8 mouse cellular contexts compared by ENCODE assay signal in genomic region chr1:172046938-172047337, GRCm38 (mm10). TPM values are rescaled to one million over a fixed set of nuclear protein-coding genes. Genes with fewer than 3 reads are reported as not detected.
DNase-seq lines count a peak whose midpoint lies in the region; ATAC-seq lines count a peak whose summit lies in the region.

No protein-coding gene starts in this region.

- H3K36me3 ChIP-seq in forebrain, embryonic 15.5 days = no peaks in the 10 kb centered on the region
- no peaks in the 10 kb centered on the region for H3K36me3 ChIP-seq in hindbrain, embryonic 12.5 days
- no peaks in the 10 kb centered on the region for H3K36me3 ChIP-seq in midbrain, embryonic 13.5 days

- peak; percentile 63 to 78 for DNase-seq in right cerebral cortex, postnatal 10 days (ENCODE audit: low spot score in 2 of 2)
- DNase-seq in right cerebral cortex, adult 18-20 months = no peak
- DNase-seq in cerebellum, adult 11-12 months = peak; percentile 33
- DNase-seq in left cerebral cortex, postnatal 25 days (ENCODE audit: low spot score in 2 of 2) = peak; percentile 63 to 64
- DNase-seq in spleen, postnatal 4 days (ENCODE audit: low spot score in 2 of 2) = peak; percentile 54 to 85

- peak; percentile 48 for ATAC-seq in forebrain, embryonic 15.5 days (replicated peaks)
- no peak for ATAC-seq in hindbrain, embryonic 12.5 days (ENCODE audit: low FRiP score)
- peak; percentile 22 for ATAC-seq in midbrain, embryonic 13.5 days

- no peaks in the 10 kb centered on the region for H3K27me3 ChIP-seq in forebrain, embryonic 15.5 days
- H3K27me3 ChIP-seq in hindbrain, embryonic 12.5 days = peaks cover 6% of the 10 kb centered on the region
- 0 out of 2 replicates have a peak, but pooled peaks cover 5% of the 10 kb centered on the region for H3K27me3 ChIP-seq in midbrain, embryonic 13.5 days

- peak overlapping the region; percentile 90 for H3K27ac ChIP-seq in forebrain, embryonic 15.5 days (replicated peaks)
- H3K27ac ChIP-seq in hindbrain, embryonic 12.5 days = peak overlapping the region; percentile 94
- peak overlapping the region; percentile 87; the same call in 1 of the 2 replicates for H3K27ac ChIP-seq in midbrain, embryonic 13.5 days

- 14% methylated on average over 5 of the region's 5 CpGs for WGBS in forebrain, embryonic 15.5 days
- WGBS in hindbrain, embryonic 12.5 days = 9% methylated on average over 5 of the region's 5 CpGs
- 9% methylated on average over 5 of the region's 5 CpGs for WGBS in midbrain, embryonic 13.5 days

- H3K4me3 ChIP-seq in forebrain, embryonic 15.5 days = no peak overlapping the region
- H3K4me3 ChIP-seq in hindbrain, embryonic 12.5 days = no peak overlapping the region
- no peak overlapping the region for H3K4me3 ChIP-seq in midbrain, embryonic 13.5 days (replicated peaks)

- H3K9ac ChIP-seq in forebrain, embryonic 15.5 days (replicated peaks) = no peak overlapping the region
- no peak overlapping the region for H3K9ac ChIP-seq in hindbrain, embryonic 12.5 days
- H3K9ac ChIP-seq in midbrain, embryonic 13.5 days (replicated peaks) = 0 out of 2 replicates have a peak overlapping the region, but pooled peaks have one; percentile 19

- no peaks in the 10 kb centered on the region for H3K9me3 ChIP-seq in forebrain, embryonic 15.5 days
- no peaks in the 10 kb centered on the region for H3K9me3 ChIP-seq in hindbrain, embryonic 12.5 days (replicated peaks)
- no peaks in the 10 kb centered on the region for H3K9me3 ChIP-seq in midbrain, embryonic 13.5 days

- H3K4me1 ChIP-seq in forebrain, embryonic 15.5 days = peaks cover 26% of the 10 kb centered on the region
- peaks cover 28% of the 10 kb centered on the region for H3K4me1 ChIP-seq in hindbrain, embryonic 12.5 days
- peaks cover 28% of the 10 kb centered on the region for H3K4me1 ChIP-seq in midbrain, embryonic 13.5 days (replicated peaks)

- intact Hi-C loops in left cerebral cortex, postnatal 25 days (cut with DNase I) = loop anchor here (5.0 kb wide), 2 partner anchors 80 to 265 kb away; partner anchors contain the start of gene Pex19

- H3K4me2 ChIP-seq in forebrain, embryonic 15.5 days (replicated peaks) = no peak overlapping the region
- H3K4me2 ChIP-seq in hindbrain, embryonic 12.5 days (replicated peaks) = peak overlapping the region; percentile 29
- H3K4me2 ChIP-seq in midbrain, embryonic 13.5 days (replicated peaks) = no peak overlapping the region

RNA-seq across cellular contexts. Expression of gene Nhlh1, which starts 10.4 kb away (rescaled TPM):
- 3.9 and 4.6 TPM in 2 replicates for polyA plus RNA-seq in forebrain, embryonic 15.5 days (2015; fragmentation: Nextera tagmentation; extraction: Ambion mirVana)
- 14.5 and 15.3 TPM in 2 replicates for polyA plus RNA-seq in hindbrain, embryonic 12.5 days (2016; fragmentation: Nextera tagmentation; extraction: Ambion mirVana)
- total RNA-seq in left cerebral cortex, postnatal 25 days (2021) = under 1 TPM; 0.23 to 0.64 TPM
- 7.7 and 8.9 TPM in 2 replicates for polyA plus RNA-seq in midbrain, embryonic 13.5 days (2015; fragmentation: Nextera tagmentation; extraction: Ambion mirVana)

RNA-seq across cellular contexts. Expression of gene Vangl2, which starts 18.7 kb away (rescaled TPM):
- 48.0 and 51.5 TPM in 2 replicates for polyA plus RNA-seq in forebrain, embryonic 15.5 days (2015; fragmentation: Nextera tagmentation; extraction: Ambion mirVana)
- 60.4 and 68.6 TPM in 2 replicates for polyA plus RNA-seq in hindbrain, embryonic 12.5 days (2016; fragmentation: Nextera tagmentation; extraction: Ambion mirVana)
- 10 to 100 TPM; 13.3 to 13.5 TPM for total RNA-seq in left cerebral cortex, postnatal 25 days (2021)
- polyA plus RNA-seq in midbrain, embryonic 13.5 days (2015; fragmentation: Nextera tagmentation; extraction: Ambion mirVana) = 57.1 and 60.0 TPM in 2 replicates

RNA-seq across cellular contexts. Expression of gene Copa, which starts 35.4 kb away (rescaled TPM):
- polyA plus RNA-seq in forebrain, embryonic 15.5 days (2015; fragmentation: Nextera tagmentation; extraction: Ambion mirVana) = 207 TPM in 2 replicates
- polyA plus RNA-seq in hindbrain, embryonic 12.5 days (2016; fragmentation: Nextera tagmentation; extraction: Ambion mirVana) = 233 and 256 TPM in 2 replicates
- 100 to 1,000 TPM; 146 to 154 TPM for total RNA-seq in left cerebral cortex, postnatal 25 days (2021)
- 190 and 202 TPM in 2 replicates for polyA plus RNA-seq in midbrain, embryonic 13.5 days (2015; fragmentation: Nextera tagmentation; extraction: Ambion mirVana)

RNA-seq across cellular contexts. Expression of gene Ncstn, which starts 35.7 kb away (rescaled TPM):
- 104 and 105 TPM in 2 replicates for polyA plus RNA-seq in forebrain, embryonic 15.5 days (2015; fragmentation: Nextera tagmentation; extraction: Ambion mirVana)
- 128 and 132 TPM in 2 replicates for polyA plus RNA-seq in hindbrain, embryonic 12.5 days (2016; fragmentation: Nextera tagmentation; extraction: Ambion mirVana)
- total RNA-seq in left cerebral cortex, postnatal 25 days (2021) = 10 to 100 TPM; 68.3 to 70.8 TPM
- 126 and 129 TPM in 2 replicates for polyA plus RNA-seq in midbrain, embryonic 13.5 days (2015; fragmentation: Nextera tagmentation; extraction: Ambion mirVana)
